Mouse (Mus musculus): ENCODE measurements around the gene Zfp688. TPM values are rescaled to one million over a fixed set of nuclear protein-coding genes. Genes with fewer than 3 reads are reported as not detected.

Zfp688 gene
- polyA plus RNA-seq, 1 experiment from 2014 or later, result 28.0 TPM

Other genes with a start within 250 kb of the Zfp688 start
- 59.5 and 62.0 TPM in 2 replicates for gene Cd2bp2, start 226.0 kb downstream of the Zfp688 start, polyA plus RNA-seq (2015; fragmentation: Nextera tagmentation; extraction: Ambion mirVana)
- gene Tbc1d10b, start 213.6 kb downstream of the Zfp688 start, polyA plus RNA-seq (2015; fragmentation: Nextera tagmentation; extraction: Ambion mirVana), result 20.5 and 27.4 TPM in 2 replicates
- gene Mylpf, start 213.2 kb downstream of the Zfp688 start, polyA plus RNA-seq (2015; fragmentation: Nextera tagmentation; extraction: Ambion mirVana), result 67.7 and 68.9 TPM in 2 replicates
- gene Zfp553, start 189.0 kb downstream of the Zfp688 start, polyA plus RNA-seq (2015; fragmentation: Nextera tagmentation; extraction: Ambion mirVana), result 25.4 and 29.7 TPM in 2 replicates
- gene Sept1, start 188.9 kb downstream of the Zfp688 start, polyA plus RNA-seq (2015; fragmentation: Nextera tagmentation; extraction: Ambion mirVana), result 638 and 684 TPM in 2 replicates
- gene Zfp771, start 177.8 kb downstream of the Zfp688 start, polyA plus RNA-seq (2015; fragmentation: Nextera tagmentation; extraction: Ambion mirVana), result 34.7 and 37.0 TPM in 2 replicates
- gene Dctpp1, start 161.4 kb downstream of the Zfp688 start, polyA plus RNA-seq (2015; fragmentation: Nextera tagmentation; extraction: Ambion mirVana), result 181 and 213 TPM in 2 replicates
- 146 and 151 TPM in 2 replicates for gene Sephs2, start 148.0 kb downstream of the Zfp688 start, polyA plus RNA-seq (2015; fragmentation: Nextera tagmentation; extraction: Ambion mirVana)
- gene Itgal, start 125.8 kb downstream of the Zfp688 start, polyA plus RNA-seq (2015; fragmentation: Nextera tagmentation; extraction: Ambion mirVana), result 81.6 and 96.5 TPM in 2 replicates
- gene Zfp768, start 76.5 kb downstream of the Zfp688 start, polyA plus RNA-seq (2015; fragmentation: Nextera tagmentation; extraction: Ambion mirVana), result 2.5 TPM in 2 replicates
- 7.3 and 8.0 TPM in 2 replicates for gene Zfp747, start 46.0 kb downstream of the Zfp688 start, polyA plus RNA-seq (2015; fragmentation: Nextera tagmentation; extraction: Ambion mirVana)
- 4.8 and 6.0 TPM in 2 replicates for gene 9130019O22Rik, start 34.9 kb downstream of the Zfp688 start, polyA plus RNA-seq (2015; fragmentation: Nextera tagmentation; extraction: Ambion mirVana)
- 4.4 and 4.9 TPM in 2 replicates for gene E430018J23Rik, start 28.4 kb downstream of the Zfp688 start, polyA plus RNA-seq (2015; fragmentation: Nextera tagmentation; extraction: Ambion mirVana)
- 6.8 and 7.0 TPM in 2 replicates for gene Zfp764, start 15.2 kb downstream of the Zfp688 start, polyA plus RNA-seq (2015; fragmentation: Nextera tagmentation; extraction: Ambion mirVana)
- gene Zfp689, start 27.1 kb upstream of the Zfp688 start, polyA plus RNA-seq (2015; fragmentation: Nextera tagmentation; extraction: Ambion mirVana), result 4.3 and 4.7 TPM in 2 replicates
- gene Prr14, start 37.5 kb upstream of the Zfp688 start, polyA plus RNA-seq (2015; fragmentation: Nextera tagmentation; extraction: Ambion mirVana), result 51.0 and 54.6 TPM in 2 replicates
- 14.6 and 20.0 TPM in 2 replicates for gene Fbrs, start 57.1 kb upstream of the Zfp688 start, polyA plus RNA-seq (2015; fragmentation: Nextera tagmentation; extraction: Ambion mirVana)
- gene Srcap, start 89.9 kb upstream of the Zfp688 start, polyA plus RNA-seq (2015; fragmentation: Nextera tagmentation; extraction: Ambion mirVana), result 22.2 and 29.8 TPM in 2 replicates
- 10.9 and 15.9 TPM in 2 replicates for gene Gm42715, start 97.5 kb upstream of the Zfp688 start, polyA plus RNA-seq (2015; fragmentation: Nextera tagmentation; extraction: Ambion mirVana)
- 10.8 and 16.1 TPM in 2 replicates for gene Tmem265, start 139.3 kb upstream of the Zfp688 start, polyA plus RNA-seq (2015; fragmentation: Nextera tagmentation; extraction: Ambion mirVana)
- gene Phkg2, start 151.3 kb upstream of the Zfp688 start, polyA plus RNA-seq (2015; fragmentation: Nextera tagmentation; extraction: Ambion mirVana), result 55.2 and 62.1 TPM in 2 replicates
- 2.8 and 3.5 TPM in 2 replicates for gene Ccdc189, start 166.5 kb upstream of the Zfp688 start, polyA plus RNA-seq (2015; fragmentation: Nextera tagmentation; extraction: Ambion mirVana)
- gene Rnf40, start 166.7 kb upstream of the Zfp688 start, polyA plus RNA-seq (2015; fragmentation: Nextera tagmentation; extraction: Ambion mirVana), result 42.5 and 44.3 TPM in 2 replicates
- 6.6 and 7.0 TPM in 2 replicates for gene Zfp629, start 193.7 kb upstream of the Zfp688 start, polyA plus RNA-seq (2015; fragmentation: Nextera tagmentation; extraction: Ambion mirVana)

Measured in thymus, postnatal 0 days (tissue).